Mouse (Mus musculus) small intestine, adult 2 months (tissue): ENCODE data around the gene Rab23. TPM values are rescaled to one million over a fixed set of nuclear protein-coding genes. Genes with fewer than 3 reads are reported as not detected.
"Not testable (repeated sequence)": the region's sequence is repeated elsewhere in the genome, so short reads cannot be mapped to it uniquely, and the experiment has no call there.

Source experiments
- H3K27ac ChIP-seq: fragments of 200-500 bp; 2 replicates; pipeline ENCODE4 v1.5.1; 2012; ENCODE audit warnings: low read depth, low read length, control low read depth, inconsistent platforms; ENCODE audit not compliant: insufficient read depth
- H3K27me3 ChIP-seq: fragments of 200-500 bp; 2 replicates; pipeline ENCODE4 v1.6.1; 2012; ENCODE audit warnings: mild to moderate bottlenecking, moderate library complexity, low read length, inconsistent platforms; ENCODE audit not compliant: control insufficient read depth, insufficient read depth
- H3K36me3 ChIP-seq: fragments of 200-500 bp; 2 replicates; pipeline ENCODE4 v1.6.1; 2012; ENCODE audit warnings: mild to moderate bottlenecking, low read length, control low read depth, inconsistent platforms; ENCODE audit not compliant: control insufficient read depth, insufficient read depth
- H3K4me1 ChIP-seq: fragments of 200-500 bp; 2 replicates; pipeline ENCODE4 v1.6.1; 2012; ENCODE audit warnings: low read length, inconsistent platforms, mixed read lengths; ENCODE audit not compliant: control insufficient read depth, insufficient read depth, insufficient read length
- H3K4me3 ChIP-seq: fragments of 200-500 bp; 2 replicates; pipeline ENCODE4 v1.5.1; 2012; ENCODE audit warnings: low read depth, mild to moderate bottlenecking, control low read depth, inconsistent platforms, low read length, moderate library complexity
- CTCF ChIP-seq: fragments of 200-500 bp; IDR thresholded peaks from 2 replicates; pipeline ENCODE4 v1.5.1; 2012; ENCODE audit warnings: low read depth, mild to moderate bottlenecking, control low read depth, inconsistent platforms, low read length, moderate library complexity, mixed read lengths; ENCODE audit not compliant: insufficient replicate concordance, insufficient read length; ENCODE audit errors: extremely low read depth
- POLR2A ChIP-seq: fragments of 200-500 bp; IDR thresholded peaks from 2 replicates; pipeline ENCODE4 v1.6.1; 2012; ENCODE audit warnings: low read depth, mild to moderate bottlenecking, control low read depth, inconsistent platforms, low read length, moderate library complexity
- WGBS: fragments of 180-500 bp; shearing (Covaris S2); methylation state at CpG from one replicate; pipeline ENCODE4 v1.1.7; 2018; 5-methylcytosine and 5-hydroxymethylcytosine counted together
- polyA plus RNA-seq: library from polyadenylated mRNA; depleted of rRNA; stranded (reverse); fragments of >200 nt; gene quantifications from 2 replicates; pipeline ENCODE4 v1.2.3, GENCODE M21; 2012

Gene Rab23
- polyA plus RNA-seq, 1 experiment, result 4.6 TPM

GRCm38 (mm10) chr1:33745901-33746300, 26.2 kb downstream of the Rab23 start:
- Histone ChIP-seq H3K27ac (no peak overlapping the region), H3K4me1 (no peaks in the 10 kb centered on the region), H3K27me3 (no peaks in the 10 kb centered on the region), H3K36me3 (no peaks in the 10 kb centered on the region), H3K4me3 (no peak overlapping the region)
- WGBS, result 95% methylated on average over 4 of the region's 4 CpGs
- TF ChIP-seq POLR2A, result no peak
- TF ChIP-seq CTCF, result no peak

GRCm38 (mm10) chr1:33749109-33749508, 29.4 kb downstream of the Rab23 start:
- WGBS, result 93% methylated on average over 11 of the region's 11 CpGs
- TF ChIP-seq CTCF, result no peak
- no peak for TF ChIP-seq POLR2A
- Histone ChIP-seq H3K27me3 (no peaks in the 10 kb centered on the region), H3K36me3 (no peaks in the 10 kb centered on the region), H3K4me1 (no peaks in the 10 kb centered on the region), H3K4me3 (no peak overlapping the region), H3K27ac (no peak overlapping the region)

- 88% methylated on average over 4 of the region's 4 CpGs for WGBS
- H3K36me3 ChIP-seq, H3K4me1 ChIP-seq, H3K4me3 ChIP-seq, H3K27me3 ChIP-seq, H3K27ac ChIP-seq: not testable (repeated sequence)
Observed at GRCm38 (mm10) chr1:33749709-33750108, 30.0 kb downstream of the Rab23 start.

GRCm38 (mm10) chr1:33751283-33751682, 31.6 kb downstream of the Rab23 start:
- Histone ChIP-seq H3K4me1 (no peaks in the 10 kb centered on the region), H3K4me3 (no peak overlapping the region), H3K36me3 (no peaks in the 10 kb centered on the region), H3K27ac (no peak overlapping the region), H3K27me3 (no peaks in the 10 kb centered on the region)
- TF ChIP-seq CTCF (no peak), POLR2A (no peak)
- WGBS, result 90% methylated on average over 10 of the region's 10 CpGs

GRCm38 (mm10) chr1:33754089-33754488, 34.4 kb downstream of the Rab23 start:
- Histone ChIP-seq H3K4me1 (peaks cover 2% of the 10 kb centered on the region; the same call in 1 of the 2 replicates), H3K27ac (no peak overlapping the region), H3K4me3 (no peak overlapping the region), H3K27me3 (no peaks in the 10 kb centered on the region), H3K36me3 (no peaks in the 10 kb centered on the region)
- TF ChIP-seq POLR2A, result no peak
- no peak for TF ChIP-seq CTCF
- 96% methylated on average over 17 of the region's 17 CpGs for WGBS

GRCm38 (mm10) chr1:33754965-33755735, 35.5 kb downstream of the Rab23 start:
- TF ChIP-seq CTCF (no peak), POLR2A (no peak)
- Histone ChIP-seq H3K27ac (no peak overlapping the region), H3K27me3 (no peaks in the 10 kb centered on the region), H3K4me1 (peaks cover 2% of the 10 kb centered on the region; the same call in 1 of the 2 replicates), H3K36me3 (no peaks in the 10 kb centered on the region), H3K4me3 (no peak overlapping the region)
- 52% methylated on average over 21 of the region's 21 CpGs for WGBS

- H3K27ac ChIP-seq, result no peak overlapping the region
- no peaks in the 10 kb centered on the region for H3K27me3 ChIP-seq
- TF ChIP-seq POLR2A (no peak), CTCF (no peak)
- peaks cover 2% of the 10 kb centered on the region; the same call in 1 of the 2 replicates for H3K4me1 ChIP-seq
- 80% methylated on average over 7 of the region's 7 CpGs for WGBS
- H3K4me3 ChIP-seq, result no peak overlapping the region
- no peaks in the 10 kb centered on the region for H3K36me3 ChIP-seq
Observed at GRCm38 (mm10) chr1:33755799-33756198, 36.1 kb downstream of the Rab23 start.
